Mouse (Mus musculus): ENCODE results near the gene Zfp788. TPM values are rescaled to one million over a fixed set of nuclear protein-coding genes. Genes with fewer than 3 reads are reported as not detected.
"Not testable (repeated sequence)": the region's sequence is repeated elsewhere in the genome, so short reads cannot be mapped to it uniquely, and the experiment has no call there.

Gene Zfp788
- 1.4 TPM for polyA plus RNA-seq (2012; fragmentation: generic; extraction: Trizol)

DNA sequence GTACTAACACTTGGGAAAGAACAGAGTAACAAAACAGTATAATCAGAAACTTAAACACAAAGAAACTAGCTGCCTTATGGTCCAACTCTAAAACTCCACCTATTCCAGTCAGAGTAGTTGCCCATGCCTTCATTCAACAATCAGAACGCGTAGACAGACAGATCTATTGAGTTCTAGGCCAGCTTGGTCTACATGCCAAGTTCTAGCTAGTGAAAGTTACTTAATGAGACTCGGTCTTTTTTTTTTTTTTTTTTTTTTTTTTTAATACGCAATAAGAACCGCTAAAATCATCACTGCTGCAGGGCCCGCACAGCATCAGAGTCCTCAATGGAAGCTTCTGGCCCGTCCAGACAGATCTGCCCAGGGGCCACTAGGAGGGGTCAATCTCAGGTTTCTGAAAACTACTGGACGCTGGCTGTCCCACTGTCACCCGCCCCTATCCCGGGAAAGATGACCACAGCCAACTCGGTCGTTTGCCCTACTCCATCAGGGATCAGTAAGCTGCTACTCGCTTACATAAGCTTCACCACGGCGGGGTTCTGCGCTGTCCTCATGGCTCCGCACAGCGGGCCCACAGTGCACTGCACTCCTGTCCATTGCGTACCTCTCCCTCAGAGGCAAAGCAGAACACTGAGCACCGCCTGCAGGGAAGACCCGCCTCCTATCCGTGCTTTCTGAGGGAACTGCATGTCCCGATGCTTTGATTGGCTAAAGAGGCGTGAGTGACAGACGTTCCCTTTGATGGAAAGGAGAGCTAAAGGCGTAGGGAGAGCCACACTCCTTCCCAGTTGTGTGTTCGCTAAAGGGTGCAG, at the start of gene Zfp788:
Zfp788 (plus strand) TSS at position 795 of the 812 bp plus-strand sequence.
- Histone ChIP-seq H3K79me2 (ENCODE audit: control insufficient read depth, insufficient read depth) (no peaks in the 10 kb centered on the region), H3ac (ENCODE audit: control insufficient read depth, insufficient read length) (no peak within 1 kb of the TSS), H3K4me2 (ENCODE audit: low read depth) (peak within 1 kb of the TSS; percentile 94), H3K27me3 (ENCODE audit: control insufficient read depth, insufficient read depth, insufficient read length) (no peaks in the 10 kb centered on the region), H3K4me3 (peak within 1 kb of the TSS; percentile 42), H3K36me3 (ENCODE audit: control insufficient read depth, insufficient read depth) (peaks cover 2% of the 10 kb centered on the region)
- TF ChIP-seq SRF (IDR thresholded peaks at IDR 0.05; ENCODE audit: control insufficient read depth, insufficient read length, low read depth) (no peak), POLR2A (IDR thresholded peaks at IDR 0.05; ENCODE audit: insufficient read length, low read depth) (peak; percentile 73), POLR2AphosphoS2 (IDR thresholded peaks at IDR 0.05; ENCODE audit: insufficient read length, low read depth) (peak; percentile 66), TCF12 (IDR thresholded peaks at IDR 0.05; ENCODE audit: insufficient read depth, poor library complexity, severe bottlenecking) (no peak), TCF3 (IDR thresholded peaks at IDR 0.05; ENCODE audit: insufficient read length, low read depth) (no peak)

DNA sequence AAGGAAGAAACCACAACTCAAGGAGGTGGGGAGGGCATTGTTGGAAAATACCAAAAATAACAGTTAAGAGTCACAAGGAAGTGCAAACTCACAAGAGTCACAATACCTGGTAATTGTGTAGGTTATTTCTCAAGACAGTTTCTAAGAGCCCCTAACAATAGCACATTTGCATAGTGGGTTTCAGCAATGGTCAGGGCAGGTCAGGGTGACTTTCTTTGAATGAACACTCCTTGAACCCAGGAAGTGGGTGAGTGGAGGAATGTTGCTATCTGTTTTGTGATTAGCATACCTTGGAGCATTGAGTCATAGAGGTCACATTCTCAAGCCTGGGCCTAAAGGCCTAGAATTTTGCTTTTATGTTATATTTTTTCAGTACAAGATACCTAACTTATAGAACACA, 45.2 kb upstream of the Zfp788 start:
- H3K4me2 ChIP-seq (ENCODE audit: low read depth); H3ac ChIP-seq (ENCODE audit: control insufficient read depth, insufficient read length); H3K79me2 ChIP-seq (ENCODE audit: control insufficient read depth, insufficient read depth); H3K4me3 ChIP-seq; H3K27me3 ChIP-seq (ENCODE audit: control insufficient read depth, insufficient read depth, insufficient read length); H3K36me3 ChIP-seq (ENCODE audit: control insufficient read depth, insufficient read depth): not testable (repeated sequence)

DNA sequence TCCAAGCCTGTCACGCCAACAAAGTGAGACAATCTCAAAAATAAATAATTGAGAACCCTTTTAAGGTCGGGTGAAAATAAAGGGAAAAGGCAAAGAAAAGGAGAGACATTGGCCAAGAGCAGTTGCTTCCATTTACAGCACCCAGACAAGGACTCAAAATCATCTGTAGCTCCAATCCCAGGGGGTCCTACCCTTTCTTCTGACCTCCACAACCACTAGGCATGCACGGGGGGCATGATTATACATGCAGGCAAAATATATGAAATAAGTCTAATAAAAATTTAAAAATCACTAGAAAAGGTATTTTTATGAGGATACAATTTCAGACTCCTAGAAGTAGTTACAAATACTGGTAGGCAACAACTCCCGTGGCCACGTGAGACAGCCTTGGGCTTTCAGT, 34.4 kb upstream of the Zfp788 start:
- peak overlapping the region; percentile 11 for H3ac ChIP-seq (ENCODE audit: control insufficient read depth, insufficient read length)
- H3K4me2 ChIP-seq (ENCODE audit: low read depth), result peak overlapping the region; percentile 92
- peaks cover 21% of the 10 kb centered on the region for H3K79me2 ChIP-seq (ENCODE audit: control insufficient read depth, insufficient read depth)
- H3K36me3 ChIP-seq (ENCODE audit: control insufficient read depth, insufficient read depth), result no peaks in the 10 kb centered on the region
- H3K4me3 ChIP-seq, result peak overlapping the region; percentile 62
- TF ChIP-seq MYOD1 (IDR thresholded peaks at IDR 0.05; ENCODE audit: control insufficient read depth in 1 of 3, insufficient read length in 2 of 3, low read depth in 2 of 3), result no peak
- TF ChIP-seq REST (IDR thresholded peaks at IDR 0.05; ENCODE audit: insufficient read depth, insufficient read length), result no peak
- no peak for TF ChIP-seq TCF3 (IDR thresholded peaks at IDR 0.05; ENCODE audit: insufficient read length, low read depth)
- no peak for TF ChIP-seq POLR2AphosphoS2 (IDR thresholded peaks at IDR 0.05; ENCODE audit: insufficient read length, low read depth)
- no peaks in the 10 kb centered on the region for H3K27me3 ChIP-seq (ENCODE audit: control insufficient read depth, insufficient read depth, insufficient read length)

DNA sequence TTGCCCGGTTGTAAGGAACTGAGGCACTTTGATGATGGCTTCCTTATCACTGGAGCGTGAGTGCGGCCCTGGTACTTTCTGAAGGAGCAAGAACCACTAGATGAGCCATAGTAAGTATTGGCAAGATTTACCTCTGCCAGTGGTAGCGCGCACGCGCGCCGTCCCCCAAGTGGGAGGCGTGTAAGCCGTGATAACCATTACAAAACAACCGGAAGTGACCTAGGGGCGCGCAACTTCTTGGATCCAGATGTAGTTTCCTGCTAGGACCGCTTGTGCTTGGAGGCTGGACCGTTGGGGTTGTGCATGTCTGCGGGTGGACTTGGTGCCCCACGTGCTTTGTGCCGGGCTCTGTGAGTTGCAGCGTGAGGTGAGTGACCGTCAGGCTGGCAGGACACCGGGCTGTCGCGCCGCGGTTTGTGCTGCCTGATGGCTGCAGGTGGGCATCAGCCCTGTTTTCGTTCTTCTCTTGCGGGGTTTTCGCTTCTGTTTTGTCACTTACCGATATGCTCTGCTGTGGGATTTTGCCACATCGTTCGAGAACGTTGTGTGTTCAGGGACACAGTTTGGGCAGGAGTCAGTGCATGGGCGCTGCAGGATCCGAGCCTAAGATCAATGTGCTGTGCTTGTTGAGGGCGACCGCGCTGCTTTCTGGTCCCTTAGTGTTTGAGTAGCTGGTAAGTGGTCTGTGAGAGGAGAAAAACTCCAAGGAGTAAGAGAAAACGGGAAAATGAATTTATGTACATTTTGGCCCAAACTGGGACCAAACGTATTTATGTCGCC, 33.8 kb upstream of the Zfp788 start, which contains the start of gene 2610021A01Rik:
2610021A01Rik (plus strand) TSS at position 197 of the 780 bp plus-strand sequence.
- TF ChIP-seq E2F4 (IDR thresholded peaks at IDR 0.05; ENCODE audit: insufficient read depth) (no peak), POLR2A (IDR thresholded peaks at IDR 0.05; ENCODE audit: insufficient read length, low read depth) (peak; percentile 58)
- no peaks in the 10 kb centered on the region for H3K27me3 ChIP-seq (ENCODE audit: control insufficient read depth, insufficient read depth, insufficient read length)
- peak within 1 kb of the TSS; percentile 11 for H3ac ChIP-seq (ENCODE audit: control insufficient read depth, insufficient read length)
- H3K36me3 ChIP-seq (ENCODE audit: control insufficient read depth, insufficient read depth), result no peaks in the 10 kb centered on the region
- H3K4me2 ChIP-seq (ENCODE audit: low read depth), result peak within 1 kb of the TSS; percentile 92
- H3K4me3 ChIP-seq, result peak within 1 kb of the TSS; percentile 62
- peaks cover 21% of the 10 kb centered on the region for H3K79me2 ChIP-seq (ENCODE audit: control insufficient read depth, insufficient read depth)

DNA sequence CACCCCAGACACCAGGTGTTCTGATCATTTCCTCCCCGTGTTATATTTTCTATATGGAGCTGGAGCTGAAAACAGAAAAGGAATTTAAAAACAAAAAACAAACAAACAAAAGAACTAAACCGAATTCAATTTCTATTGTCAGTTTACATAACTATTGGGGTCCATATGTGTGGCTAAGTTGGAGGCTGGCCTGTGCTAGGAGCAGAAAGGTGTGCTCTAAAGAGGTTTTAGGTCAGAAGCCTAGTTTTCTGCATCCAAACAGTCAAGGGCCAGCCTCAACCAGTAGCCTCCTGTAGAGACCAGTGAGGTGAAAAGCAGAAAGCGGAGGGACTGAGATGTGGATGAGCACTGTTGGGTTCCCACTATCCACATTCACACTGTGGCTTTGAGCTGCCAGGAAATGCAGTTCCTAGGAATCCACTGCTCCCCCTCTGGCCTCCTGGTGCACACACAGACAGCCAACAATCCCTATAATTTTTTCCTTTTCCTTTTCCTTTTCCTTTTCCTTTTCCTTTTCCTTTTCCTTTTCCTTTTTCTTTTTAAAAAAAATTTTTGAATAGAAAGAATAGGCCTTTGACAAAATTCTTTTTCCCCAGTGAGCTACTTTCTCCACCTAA, 33.0 kb upstream of the Zfp788 start:
- H3K4me3 ChIP-seq, result peak overlapping the region; percentile 62
- no peaks in the 10 kb centered on the region for H3K36me3 ChIP-seq (ENCODE audit: control insufficient read depth, insufficient read depth)
- no peaks in the 10 kb centered on the region for H3K27me3 ChIP-seq (ENCODE audit: control insufficient read depth, insufficient read depth, insufficient read length)
- TF ChIP-seq MYOD1 (IDR thresholded peaks at IDR 0.05; ENCODE audit: control insufficient read depth in 1 of 3, insufficient read length in 2 of 3, low read depth in 2 of 3), result no peak
- TF ChIP-seq MAX (IDR thresholded peaks at IDR 0.05; ENCODE audit: low read depth), result no peak
- TF ChIP-seq POLR2AphosphoS2 (IDR thresholded peaks at IDR 0.05; ENCODE audit: insufficient read length, low read depth), result no peak
- H3K79me2 ChIP-seq (ENCODE audit: control insufficient read depth, insufficient read depth), result peaks cover 21% of the 10 kb centered on the region
- H3ac ChIP-seq (ENCODE audit: control insufficient read depth, insufficient read length), result no peak overlapping the region
- peak overlapping the region; percentile 76 for H3K4me2 ChIP-seq (ENCODE audit: low read depth)

DNA sequence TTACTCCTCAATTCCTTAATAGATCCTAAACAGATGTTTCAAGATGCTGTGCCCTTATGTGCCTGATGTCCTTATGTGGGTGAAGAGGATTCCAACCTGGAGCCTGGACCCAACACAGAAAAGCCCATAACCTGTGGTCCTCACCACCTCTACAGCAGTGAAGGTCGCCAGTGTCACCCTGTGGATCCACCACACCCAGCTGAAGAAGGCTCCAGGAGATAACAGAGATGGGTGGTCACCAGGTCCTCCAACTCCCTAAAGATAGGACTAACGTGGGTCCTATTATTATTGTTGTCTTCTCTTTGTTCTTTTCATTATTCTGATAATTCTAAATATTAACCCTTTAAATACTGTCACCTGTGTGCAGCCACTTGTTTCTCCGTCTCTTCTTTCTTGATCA, 21.3 kb upstream of the Zfp788 start:
- H3K36me3 ChIP-seq (ENCODE audit: control insufficient read depth, insufficient read depth), result peaks cover 17% of the 10 kb centered on the region

DNA sequence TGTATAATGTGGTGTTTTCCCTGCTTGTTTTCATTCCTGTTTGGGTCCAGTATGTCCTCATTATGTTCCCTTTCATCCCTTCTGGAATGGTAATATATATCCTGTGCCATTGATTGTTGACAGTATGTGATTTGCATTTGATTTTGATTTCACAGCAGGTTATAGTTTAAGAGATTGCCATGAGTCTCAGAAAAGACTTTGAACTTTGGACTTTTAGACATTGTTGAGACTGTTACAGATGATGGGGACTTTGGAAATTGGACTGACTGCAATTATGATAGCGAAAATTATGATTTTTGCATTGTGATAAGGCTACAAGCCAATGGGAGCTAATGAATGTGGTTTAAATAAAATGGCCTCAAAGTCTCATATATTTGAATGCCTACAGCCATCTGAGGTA, 16.8 kb upstream of the Zfp788 start:
- not testable (repeated sequence) for H3K4me3 ChIP-seq; H3K79me2 ChIP-seq (ENCODE audit: control insufficient read depth, insufficient read depth); H3K27me3 ChIP-seq (ENCODE audit: control insufficient read depth, insufficient read depth, insufficient read length); H3K4me2 ChIP-seq (ENCODE audit: low read depth); H3ac ChIP-seq (ENCODE audit: control insufficient read depth, insufficient read length)
- peaks cover 17% of the 10 kb centered on the region for H3K36me3 ChIP-seq (ENCODE audit: control insufficient read depth, insufficient read depth)

More for the DNA sequence above, 21.3 kb upstream of the Zfp788 start:
- no peaks in the 10 kb centered on the region for H3K27me3 ChIP-seq (ENCODE audit: control insufficient read depth, insufficient read depth, insufficient read length)
- no peak overlapping the region for H3K4me2 ChIP-seq (ENCODE audit: low read depth)
- peaks cover 7% of the 10 kb centered on the region for H3K79me2 ChIP-seq (ENCODE audit: control insufficient read depth, insufficient read depth)
- no peak overlapping the region for H3K4me3 ChIP-seq
- H3ac ChIP-seq (ENCODE audit: control insufficient read depth, insufficient read length), result no peak overlapping the region
- TF ChIP-seq USF1 (IDR thresholded peaks at IDR 0.05; ENCODE audit: low read depth) (no peak), POLR2AphosphoS2 (IDR thresholded peaks at IDR 0.05; ENCODE audit: insufficient read length, low read depth) (no peak), SRF (IDR thresholded peaks at IDR 0.05; ENCODE audit: control insufficient read depth, insufficient read length, low read depth) (no peak)
